Mouse (Mus musculus) large intestine, adult 2 months (tissue): ENCODE data around the gene Adgrb3. TPM values are rescaled to one million over a fixed set of nuclear protein-coding genes. Genes with fewer than 3 reads are reported as not detected.
"Not testable (repeated sequence)": the region's sequence is repeated elsewhere in the genome, so short reads cannot be mapped to it uniquely, and the experiment has no call there.

Experiments
- DNase-seq: peaks from one replicate; pipeline ENCODE4 v3.0.0-alpha.2; 2012; ENCODE audit warnings: low read depth, low spot score
- WGBS: fragments of 180-500 bp; shearing (Covaris S2); methylation state at CpG from one replicate; pipeline ENCODE4 v1.1.7; 2018; 5-methylcytosine and 5-hydroxymethylcytosine counted together
- polyA plus RNA-seq: library from polyadenylated mRNA; depleted of rRNA; stranded (reverse); fragments of >200 nt; gene quantifications from 2 replicates; pipeline ENCODE4 v1.2.3, GENCODE M21; 2012

Adgrb3 gene
- polyA plus RNA-seq, 1 experiment = 0.16 TPM

GRCm38 (mm10) chr1:25546072-25546471 is 283.4 kb downstream of the Adgrb3 start:
- WGBS = 66% methylated on average over 1 of the region's 1 CpGs
- no peak for DNase-seq

- DNase-seq = no peak
- WGBS = 75% methylated on average over 2 of the region's 2 CpGs
Observed at GRCm38 (mm10) chr1:25543915-25544314, 285.6 kb downstream of the Adgrb3 start.

- 54% methylated on average over 3 of the region's 3 CpGs for WGBS
- DNase-seq = no peak
Observed at GRCm38 (mm10) chr1:25542891-25543290, 286.6 kb downstream of the Adgrb3 start.

- WGBS = 60% methylated on average over 4 of the region's 4 CpGs
- no peak for DNase-seq
Observed at GRCm38 (mm10) chr1:25526976-25527375, 302.5 kb downstream of the Adgrb3 start.

- no peak for DNase-seq
- WGBS = 61% methylated on average over 10 of the region's 10 CpGs
Observed at GRCm38 (mm10) chr1:25510321-25511055, 319.0 kb downstream of the Adgrb3 start.

- WGBS = 27% methylated on average over 4 of the region's 4 CpGs
- DNase-seq = no peak
Observed at GRCm38 (mm10) chr1:25504313-25504712, 325.2 kb downstream of the Adgrb3 start.

- no peak for DNase-seq
Observed at GRCm38 (mm10) chr1:25503524-25503923, 326.0 kb downstream of the Adgrb3 start.

GRCm38 (mm10) chr1:25495202-25495914 is 334.1 kb downstream of the Adgrb3 start:
- peak; percentile 61 for DNase-seq
- 24% methylated on average over 3 of the region's 3 CpGs for WGBS

More at GRCm38 (mm10) chr1:25503524-25503923, 326.0 kb downstream of the Adgrb3 start:
- 88% methylated on average over 4 of the region's 4 CpGs for WGBS

GRCm38 (mm10) chr1:25491503-25491902 is 338.0 kb downstream of the Adgrb3 start:
- WGBS = 71% methylated on average over 1 of the region's 1 CpGs
- no peak for DNase-seq

GRCm38 (mm10) chr1:25490174-25490573 is 339.3 kb downstream of the Adgrb3 start:
- DNase-seq = no peak
- WGBS = 64% methylated on average over 2 of the region's 2 CpGs

GRCm38 (mm10) chr1:25475699-25476098 is 353.8 kb downstream of the Adgrb3 start:
- no peak for DNase-seq
- 84% methylated on average over 3 of the region's 3 CpGs for WGBS

GRCm38 (mm10) chr1:25474469-25474868 is 355.0 kb downstream of the Adgrb3 start:
- DNase-seq = no peak
- WGBS = 76% methylated on average over 11 of the region's 11 CpGs

- WGBS = 36% methylated on average over 2 of the region's 2 CpGs
Observed at GRCm38 (mm10) chr1:25471612-25472011, 357.9 kb downstream of the Adgrb3 start.

GRCm38 (mm10) chr1:25462612-25463011 is 366.9 kb downstream of the Adgrb3 start:
- 51% methylated on average over 1 of the region's 1 CpGs for WGBS

More at GRCm38 (mm10) chr1:25471612-25472011, 357.9 kb downstream of the Adgrb3 start:
- DNase-seq = not testable (repeated sequence)

GRCm38 (mm10) chr1:25435506-25435905 is 394.0 kb downstream of the Adgrb3 start:
- 14% methylated on average over 2 of the region's 2 CpGs for WGBS
- DNase-seq = peak; percentile 24

More at GRCm38 (mm10) chr1:25462612-25463011, 366.9 kb downstream of the Adgrb3 start:
- no peak for DNase-seq

GRCm38 (mm10) chr1:25430219-25430862 is 399.2 kb downstream of the Adgrb3 start:
- no peak for DNase-seq
- 79% methylated on average over 16 of the region's 16 CpGs for WGBS

GRCm38 (mm10) chr1:25420701-25421100 is 408.8 kb downstream of the Adgrb3 start:
- no peak for DNase-seq
- WGBS = 84% methylated on average over 2 of the region's 2 CpGs

- no peak for DNase-seq
Observed at GRCm38 (mm10) chr1:25419378-25419777, 410.1 kb downstream of the Adgrb3 start.

- no peak for DNase-seq
- WGBS = 73% methylated on average over 2 of the region's 2 CpGs
Observed at GRCm38 (mm10) chr1:25415084-25415483, 414.4 kb downstream of the Adgrb3 start.

GRCm38 (mm10) chr1:25364186-25364585 is 465.3 kb downstream of the Adgrb3 start:
- 72% methylated on average over 2 of the region's 2 CpGs for WGBS
- no peak for DNase-seq
